Comparison of ENCODE assay signal across 28 mouse cellular contexts in the genomic region with DNA sequence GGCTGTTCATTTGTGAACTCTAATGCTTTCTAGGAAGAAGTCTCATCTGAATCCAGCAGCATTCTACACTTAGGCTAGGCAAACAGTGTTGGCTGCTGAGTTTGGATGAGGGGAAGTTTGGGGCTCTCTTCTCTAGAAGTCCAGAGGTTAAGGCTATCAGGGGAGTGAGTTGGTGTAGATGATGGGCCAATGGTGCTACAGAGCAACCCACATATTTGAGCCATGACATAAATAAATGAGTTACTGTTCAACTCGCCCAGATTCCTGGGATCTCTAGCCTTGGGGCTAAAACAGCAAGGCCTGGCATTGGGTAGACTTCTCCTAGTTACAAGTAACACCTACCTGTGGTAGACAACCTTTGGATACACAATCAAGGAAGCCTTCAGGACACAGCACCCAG.
"Had no signal": no experiment of that assay in that cellular context is flagged by ENCODE, and none has a peak within 500 bp of the region (broad histone marks: within the 10 kb centered on the region; RNA-seq: fewer than 3 reads in every experiment).

No protein-coding gene starts in this region.

- ATAC-seq: forebrain, embryonic 13.5 days; forebrain, embryonic 14.5 days; forebrain, embryonic 15.5 days; forebrain, embryonic 16.5 days; forebrain, postnatal 0 days had no signal

- H3K4me2 ChIP-seq: embryonic facial prominence, embryonic 12.5 days; embryonic facial prominence, embryonic 13.5 days; embryonic facial prominence, embryonic 15.5 days; forebrain, embryonic 12.5 days; forebrain, embryonic 13.5 days; forebrain, embryonic 15.5 days had no signal

- DNase-seq: cerebellum, adult 18-20 months; cerebellum, adult 2 months; cerebellum, adult 8-10 months; cerebellum, adult 9-10 months; cerebellum, adult 9-11 months; cerebellum, postnatal 10 days; cerebellum, postnatal 14 days; cerebellum, postnatal 25 days; cerebellum, postnatal 36 days; embryo, embryonic 11 days; forebrain, postnatal 0 days; gastrocnemius, adult 2 months; gastrocnemius, postnatal 10 days; gastrocnemius, postnatal 14 days; gastrocnemius, postnatal 25 days; gastrocnemius, postnatal 36 days; heart, adult 11 months had no signal

- H3K9ac ChIP-seq: embryonic facial prominence, embryonic 12.5 days; embryonic facial prominence, embryonic 13.5 days; embryonic facial prominence, embryonic 15.5 days; forebrain, embryonic 12.5 days; forebrain, embryonic 13.5 days; forebrain, embryonic 15.5 days; forebrain, postnatal 0 days had no signal

- H3K9me3 ChIP-seq: embryonic facial prominence, embryonic 10.5 days; embryonic facial prominence, embryonic 12.5 days; embryonic facial prominence, embryonic 13.5 days; embryonic facial prominence, embryonic 15.5 days; forebrain, embryonic 10.5 days; forebrain, embryonic 12.5 days; forebrain, embryonic 13.5 days; forebrain, embryonic 15.5 days had no signal

- H3K4me3 ChIP-seq: embryonic facial prominence, embryonic 10.5 days; embryonic facial prominence, embryonic 12.5 days; embryonic facial prominence, embryonic 13.5 days; embryonic facial prominence, embryonic 15.5 days; erythroblast, embryonic 14.5 days; forebrain, embryonic 10.5 days; forebrain, embryonic 12.5 days; forebrain, embryonic 13.5 days; forebrain, embryonic 15.5 days; gastrocnemius, adult 2 months had no signal

- H3K4me1 ChIP-seq: embryonic facial prominence, embryonic 10.5 days; embryonic facial prominence, embryonic 12.5 days; embryonic facial prominence, embryonic 13.5 days; embryonic facial prominence, embryonic 15.5 days; forebrain, embryonic 10.5 days; forebrain, embryonic 12.5 days; forebrain, embryonic 13.5 days; forebrain, embryonic 15.5 days had no signal

- H3K27ac ChIP-seq: embryonic facial prominence, embryonic 10.5 days; embryonic facial prominence, embryonic 12.5 days; embryonic facial prominence, embryonic 13.5 days; embryonic facial prominence, embryonic 15.5 days; forebrain, embryonic 10.5 days; forebrain, embryonic 12.5 days; forebrain, embryonic 13.5 days; gastrocnemius, adult 2 months had no signal

- H3K27me3 ChIP-seq: embryonic facial prominence, embryonic 12.5 days; embryonic facial prominence, embryonic 13.5 days; embryonic facial prominence, embryonic 15.5 days; forebrain, embryonic 12.5 days; forebrain, embryonic 13.5 days; forebrain, embryonic 15.5 days had no signal
